Mouse (Mus musculus): ENCODE data around the gene 0610030E20Rik.

Gene 0610030E20Rik

GRCm38 (mm10) chr6:72347166-72347941, at the start of gene 0610030E20Rik:
Gene 0610030E20Rik (plus strand): TSS chr6:72347317.
- peak; percentile 71 to 77 for DNase-seq

DNA sequence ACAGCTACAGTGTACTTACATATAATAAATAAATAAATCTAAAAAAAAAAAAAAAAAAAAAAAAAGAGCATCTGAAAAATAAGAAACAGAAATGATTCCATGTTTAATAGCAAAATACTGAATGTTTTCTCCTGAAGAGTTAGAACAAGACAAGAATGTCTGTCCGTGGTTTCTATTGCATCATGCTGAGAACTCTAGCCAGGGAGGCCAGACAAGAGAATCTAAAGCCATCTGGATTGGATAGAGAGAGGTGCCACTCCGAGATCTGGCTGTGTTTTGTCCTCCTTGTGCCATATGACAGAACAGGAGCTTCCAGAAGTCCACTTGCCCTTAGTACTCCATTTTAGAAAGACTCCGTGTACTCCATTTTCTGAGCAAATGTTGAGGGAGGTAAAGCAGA, 49.3 kb upstream of the 0610030E20Rik start:
- no peak for DNase-seq

DNA sequence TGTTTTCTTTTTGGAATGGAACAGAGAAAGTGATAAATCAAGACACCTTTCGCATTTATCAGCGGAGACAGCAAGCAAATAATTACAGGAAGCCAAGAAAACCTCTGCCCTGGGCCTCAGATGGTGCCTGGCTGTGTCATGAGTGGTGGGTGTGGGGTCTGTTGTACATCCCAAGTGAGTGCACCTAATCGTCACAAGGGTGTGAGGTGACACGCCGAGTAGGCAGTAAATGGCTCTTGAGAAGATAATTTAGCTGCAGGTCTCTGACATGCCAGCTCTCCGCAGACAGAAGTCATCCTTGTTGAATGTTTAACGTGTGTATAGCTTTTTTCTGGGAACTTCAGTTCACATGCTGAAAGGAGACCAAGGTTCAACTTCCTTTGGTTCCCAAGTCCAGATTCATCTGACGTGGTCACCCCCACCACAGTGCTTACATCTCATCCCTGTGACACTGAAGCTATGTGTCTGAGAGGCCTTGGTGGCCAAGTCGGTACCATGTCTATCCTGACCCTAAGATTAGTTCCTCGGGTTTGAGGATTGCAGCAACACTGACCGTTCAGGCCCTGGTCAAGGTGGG, 44.7 kb upstream of the 0610030E20Rik start:
- no peak for DNase-seq

GRCm38 (mm10) chr6:72303510-72303909, 43.6 kb upstream of the 0610030E20Rik start:
- DNase-seq = no peak

GRCm38 (mm10) chr6:72312198-72312597, 34.9 kb upstream of the 0610030E20Rik start:
- no peak for DNase-seq

DNA sequence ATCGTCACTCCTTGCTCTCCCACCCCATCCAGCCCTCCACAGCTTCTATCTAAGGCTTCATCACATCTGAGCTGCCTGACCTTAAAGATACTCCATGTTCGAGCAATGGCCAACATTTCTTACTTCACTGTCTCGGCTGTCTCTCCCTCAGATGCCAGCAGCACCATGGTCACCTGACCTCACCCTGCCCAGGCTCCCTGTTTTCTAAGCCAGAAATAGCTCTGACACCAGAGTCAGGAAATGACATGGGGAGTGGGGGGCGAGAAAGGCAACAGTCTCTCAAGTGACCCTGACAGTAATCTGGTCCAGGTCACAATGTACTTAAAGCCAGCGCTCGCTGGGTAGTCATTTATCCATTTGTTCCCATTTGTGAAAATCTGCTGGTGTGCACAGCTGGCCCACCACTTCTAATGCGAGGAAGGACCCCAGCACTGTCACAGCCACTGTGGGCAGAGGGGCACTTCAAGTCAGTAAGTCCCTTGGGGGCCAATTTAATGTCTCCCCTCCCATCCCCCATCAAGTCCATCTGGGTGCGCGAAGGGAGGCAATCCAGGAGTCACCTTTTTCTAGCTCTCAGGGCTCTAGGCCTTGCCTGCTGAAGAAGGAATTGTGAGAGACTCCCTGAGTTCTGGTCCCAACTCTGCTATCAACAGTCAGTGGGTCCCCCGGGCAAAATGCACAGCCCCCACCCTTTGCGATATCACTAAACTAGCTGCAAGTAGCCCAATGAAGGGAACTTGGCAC, 33.8 kb upstream of the 0610030E20Rik start:
- no peak for DNase-seq

GRCm38 (mm10) chr6:72315384-72315783, 31.7 kb upstream of the 0610030E20Rik start:
- no peak for DNase-seq

DNA sequence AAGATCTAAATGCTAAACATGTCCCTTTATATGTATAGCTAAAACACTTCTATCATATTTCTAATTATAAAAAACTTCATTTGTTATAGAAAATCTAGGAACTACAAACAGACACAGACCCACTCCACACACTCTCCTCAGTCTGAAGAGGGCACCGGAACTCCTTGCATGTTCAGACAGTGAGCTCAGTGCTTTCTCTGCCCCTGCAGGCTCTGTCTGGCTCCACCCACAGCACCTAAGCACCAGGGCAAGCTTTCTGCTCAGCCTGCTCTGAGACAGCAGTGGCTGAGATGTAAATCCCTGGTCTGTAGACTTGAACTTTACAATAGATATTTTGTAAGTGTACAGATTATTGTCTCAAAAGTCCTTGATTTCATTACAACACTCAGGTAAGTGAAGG, 31.1 kb upstream of the 0610030E20Rik start:
- DNase-seq = no peak

- no peak for DNase-seq
Measured at GRCm38 (mm10) chr6:72318440-72318839, 28.7 kb upstream of the 0610030E20Rik start.

- DNase-seq = no peak
Measured at GRCm38 (mm10) chr6:72319019-72319418, 28.1 kb upstream of the 0610030E20Rik start.

DNA sequence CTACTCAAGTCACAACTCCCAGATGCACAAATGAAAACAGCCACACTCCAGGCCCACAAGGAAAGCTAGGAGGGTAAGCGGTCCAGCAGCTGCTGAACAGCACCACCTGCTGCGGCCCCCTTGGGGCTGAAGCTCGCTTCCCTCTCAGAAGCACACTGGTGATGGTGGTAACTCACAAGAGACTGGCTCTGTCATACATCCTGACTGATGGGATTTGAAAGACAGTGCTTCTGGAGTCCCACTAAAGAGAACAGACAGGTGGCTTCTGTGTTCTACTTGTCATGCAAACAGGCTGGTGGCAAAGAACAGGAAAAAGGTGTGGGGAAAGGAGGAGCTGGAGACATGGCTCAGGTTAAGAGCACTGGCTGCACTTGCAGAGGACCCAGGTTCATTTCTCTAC, 24.2 kb upstream of the 0610030E20Rik start:
- DNase-seq = no peak

DNA sequence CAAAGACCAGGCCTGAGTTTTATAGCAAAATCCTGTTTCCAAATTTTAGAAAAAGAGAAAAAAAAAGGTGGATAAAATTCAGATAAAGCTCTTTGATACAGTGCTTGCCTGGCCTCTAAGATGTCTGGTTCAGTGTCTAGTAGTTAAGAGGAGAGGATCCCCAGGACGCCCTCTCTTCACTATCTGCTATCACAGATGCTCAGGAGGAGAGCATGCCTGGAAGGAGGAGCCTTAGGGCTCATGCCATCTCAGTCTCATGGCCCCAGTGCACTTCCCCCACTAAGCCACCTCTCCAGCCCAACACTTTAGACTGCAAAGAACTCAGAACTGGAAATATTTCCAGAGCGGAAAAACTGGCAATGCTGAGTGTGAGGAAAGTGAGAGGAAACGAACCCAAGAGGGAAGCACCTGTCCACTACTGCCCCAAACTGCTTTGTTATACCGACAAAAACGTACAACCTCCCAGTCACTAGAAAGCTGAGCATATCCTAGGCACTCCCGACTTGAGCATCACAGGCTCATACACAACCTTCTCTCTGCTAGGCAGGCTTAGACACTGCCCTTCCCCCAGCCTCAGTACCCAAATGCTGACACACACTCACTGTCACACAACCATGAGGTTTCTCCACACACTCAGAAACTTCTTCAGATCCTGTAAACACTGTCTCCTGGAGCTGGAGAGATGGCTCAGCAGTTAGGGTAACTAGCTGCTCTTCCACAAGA, 23.2 kb upstream of the 0610030E20Rik start:
- no peak for DNase-seq

DNA sequence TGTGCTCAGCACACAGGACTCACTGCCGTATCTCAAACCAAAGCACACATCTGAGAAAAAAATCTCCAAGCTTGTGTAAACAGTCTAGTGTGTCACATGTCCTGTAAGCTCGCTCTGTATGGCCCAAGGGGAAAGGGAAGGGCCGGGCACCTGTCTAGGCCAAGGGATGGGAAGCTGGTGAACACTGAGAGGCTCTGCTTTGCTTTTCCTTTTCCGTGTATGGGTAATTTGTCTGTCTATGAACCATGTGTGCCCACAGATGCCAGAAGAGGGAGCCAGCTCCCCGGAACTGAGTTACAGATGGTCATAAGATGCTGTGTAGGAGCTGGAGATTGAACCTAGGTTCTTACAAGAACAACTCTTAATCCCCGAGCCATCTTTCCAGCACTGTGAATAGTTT, 20.8 kb upstream of the 0610030E20Rik start:
- peak in 1 of 2 experiments; percentile 41 for DNase-seq

DNA sequence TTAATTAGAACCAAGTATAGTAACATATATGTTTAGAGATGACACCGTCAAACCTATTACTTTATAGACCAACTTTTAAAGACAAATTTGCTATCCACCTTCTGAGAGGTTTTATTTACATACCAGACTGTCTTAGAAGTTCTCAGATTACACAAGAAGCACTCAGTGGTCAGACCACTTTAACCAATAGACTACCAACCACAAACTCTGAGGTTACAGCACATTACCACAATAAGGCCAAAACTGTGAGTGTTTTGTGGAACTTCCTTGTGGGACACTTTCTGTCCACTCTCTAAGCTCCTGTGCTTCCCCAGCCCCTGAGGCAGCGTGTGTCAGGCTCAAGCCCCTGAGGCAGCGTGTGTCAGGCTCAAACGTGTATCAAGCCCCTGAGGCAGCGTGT, 18.1 kb upstream of the 0610030E20Rik start:
- no peak for DNase-seq

GRCm38 (mm10) chr6:72330133-72330532, 17.0 kb upstream of the 0610030E20Rik start:
- no peak for DNase-seq

- DNase-seq = no peak
Measured at GRCm38 (mm10) chr6:72333111-72333510, 14.0 kb upstream of the 0610030E20Rik start.

- no peak for DNase-seq
Measured at GRCm38 (mm10) chr6:72340481-72340880, 6.6 kb upstream of the 0610030E20Rik start.

- DNase-seq = no peak
Measured at GRCm38 (mm10) chr6:72344396-72345073, 2.6 kb upstream of the 0610030E20Rik start.

GRCm38 (mm10) chr6:72345074-72345567, 2.0 kb upstream of the 0610030E20Rik start, which contains the start of gene Usp39:
Gene Usp39 (minus strand): TSS chr6:72345184.
- DNase-seq = peak; percentile 82 to 87

DNA sequence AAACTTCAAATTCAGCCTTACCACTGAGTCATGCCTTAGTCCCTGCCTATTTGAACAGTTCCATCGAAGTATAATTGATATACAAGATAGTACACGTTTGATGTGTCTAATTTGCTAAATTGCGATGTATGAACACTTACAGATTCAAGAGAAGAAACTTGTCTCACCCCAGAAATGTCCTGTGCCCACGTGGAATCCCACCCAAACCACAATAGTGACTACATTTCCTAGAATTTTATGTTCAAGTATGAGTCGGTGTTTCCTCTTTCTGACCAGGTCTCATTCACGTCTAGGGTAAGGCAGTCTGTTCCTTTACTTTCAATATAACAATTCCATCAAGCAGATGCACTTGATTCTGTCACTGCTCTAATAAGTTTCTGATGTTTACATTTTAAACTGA, 1.5 kb upstream of the 0610030E20Rik start:
- no peak for DNase-seq

GRCm38 (mm10) chr6:72346261-72346660, 856 bp upstream of the 0610030E20Rik start:
- DNase-seq = no peak

- no peak for DNase-seq
Measured at GRCm38 (mm10) chr6:72348411-72348810, 1.3 kb downstream of the 0610030E20Rik start.
